ENCODE assay signal across 8 mouse cellular contexts in the genomic region with DNA sequence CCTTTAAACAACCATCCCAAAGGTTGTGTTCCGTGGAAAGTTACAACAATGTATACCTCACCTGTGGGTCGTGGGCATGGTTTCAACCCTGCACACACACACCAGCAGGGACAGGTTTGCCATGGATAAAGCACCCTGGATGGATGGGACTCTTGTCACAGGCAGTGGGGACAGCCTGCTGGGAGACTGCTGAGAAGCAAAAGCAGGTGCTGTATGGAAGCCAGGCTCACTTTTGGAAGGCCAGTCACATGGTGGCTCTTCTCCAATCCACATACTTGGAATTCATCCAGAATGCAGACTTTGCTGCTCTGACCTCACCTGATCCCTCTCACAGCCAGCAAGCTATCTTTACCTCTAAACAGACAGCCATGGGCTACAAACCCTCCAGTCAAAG.
A peak's percentile ranks its signal among the peaks of the same experiment; 100 is the strongest.
DNase-seq lines count a peak whose midpoint lies in the region; ATAC-seq lines count a peak whose summit lies in the region.

No protein-coding gene starts in this region.

- DNase-seq in gastrocnemius, adult 18-20 months (ENCODE audit: low spot score) = peak; percentile 69
- no peak for DNase-seq in gastrocnemius, postnatal 4 days (ENCODE audit: low spot score in 2 of 2)
- DNase-seq in cerebellum, postnatal 36 days = peak; percentile 50 to 66
- no peak for DNase-seq in hindbrain, embryonic 14.5 days (ENCODE audit: low spot score)
- peak; percentile 34 for DNase-seq in lung, postnatal 14 days
- no peak for DNase-seq in left cerebral cortex, adult 8-10 months (ENCODE audit: low spot score in 2 of 2)
- DNase-seq in c-Kit-positive CD71-positive TER-119-positive erythroid progenitor cells, embryonic 14.5 days (ENCODE audit: low spot score) = no peak

- H3K36me3 ChIP-seq in hindbrain, embryonic 14.5 days (replicated peaks; ENCODE audit: control insufficient read depth, insufficient read depth) = no peaks in the 10 kb centered on the region

- H3K4me2 ChIP-seq in hindbrain, embryonic 14.5 days (replicated peaks) = no peak overlapping the region

- no peaks in the 10 kb centered on the region for H3K27me3 ChIP-seq in hindbrain, embryonic 14.5 days (ENCODE audit: control insufficient read depth, insufficient read depth, low read length)

- WGBS in hindbrain, embryonic 14.5 days = 46% methylated on average over 2 of the region's 2 CpGs

- no peak overlapping the region for H3K4me3 ChIP-seq in hindbrain, embryonic 14.5 days (replicated peaks; ENCODE audit: low read length)

- peaks cover 17% of the 10 kb centered on the region for H3K4me1 ChIP-seq in hindbrain, embryonic 14.5 days (replicated peaks; ENCODE audit: control insufficient read depth, insufficient read depth, low read length)

- ATAC-seq in hindbrain, embryonic 14.5 days (ENCODE audit: low FRiP score) = peak; percentile 70; the same call in 1 of the 2 replicates
- no peak for ATAC-seq in granulocyte monocyte progenitor cell, adult 5-6 weeks (replicated peaks; ENCODE audit: poor library complexity, severe bottlenecking)

- H3K27ac ChIP-seq in hindbrain, embryonic 14.5 days = 0 out of 2 replicates have a peak overlapping the region, but pooled peaks have one; percentile 26

- no peaks in the 10 kb centered on the region for H3K9me3 ChIP-seq in hindbrain, embryonic 14.5 days (ENCODE audit: control insufficient read depth, low read length)

- H3K9ac ChIP-seq in hindbrain, embryonic 14.5 days = peak overlapping the region; percentile 12; the same call in 1 of the 2 replicates

Comparison
In these comparisons a context has a peak if more than half of its experiments do, and no peak if none do; other contexts are left out.
1. DNase-seq: peak in gastrocnemius, adult 18-20 months (single experiment), cerebellum, postnatal 36 days (2 of 2) and lung, postnatal 14 days (single experiment); none in gastrocnemius, postnatal 4 days (0 of 2), hindbrain, embryonic 14.5 days (single experiment), left cerebral cortex, adult 8-10 months (0 of 2) and c-Kit-positive CD71-positive TER-119-positive erythroid progenitor cells, embryonic 14.5 days (single experiment).